Mouse (Mus musculus) testis, adult 2 months (tissue): ENCODE results near the gene Fcrla. TPM values are rescaled to one million over a fixed set of nuclear protein-coding genes. Genes with fewer than 3 reads are reported as not detected.
"Not testable (repeated sequence)": the region's sequence is repeated elsewhere in the genome, so short reads cannot be mapped to it uniquely, and the experiment has no call there.

Source experiments
- H3K27ac ChIP-seq: fragments of 200-500 bp; 2 replicates; pipeline ENCODE4 v1.5.1; 2012; ENCODE audit warnings: low read depth, low read length; ENCODE audit not compliant: control insufficient read depth, insufficient read depth
- H3K27me3 ChIP-seq: fragments of 200-500 bp; 2 replicates; pipeline ENCODE4 v1.6.1; 2012; ENCODE audit warnings: mild to moderate bottlenecking, low read length, moderate library complexity; ENCODE audit not compliant: control insufficient read depth, insufficient read depth
- H3K36me3 ChIP-seq: fragments of 200-500 bp; 2 replicates; pipeline ENCODE4 v1.6.1; 2012; ENCODE audit warnings: mild to moderate bottlenecking, low read length; ENCODE audit not compliant: control insufficient read depth, insufficient read depth
- H3K4me1 ChIP-seq: fragments of 200-500 bp; 2 replicates; pipeline ENCODE4 v1.6.1; 2012; ENCODE audit warnings: low read length; ENCODE audit not compliant: control insufficient read depth, insufficient read depth
- H3K4me3 ChIP-seq: fragments of 200-500 bp; 2 replicates; pipeline ENCODE4 v1.5.1; 2012; ENCODE audit warnings: low read depth, mild to moderate bottlenecking, low read length, moderate library complexity, mixed read lengths; ENCODE audit not compliant: control insufficient read depth
- CTCF ChIP-seq: fragments of 200-500 bp; IDR thresholded peaks from 2 replicates; pipeline ENCODE4 v1.5.1; 2012; ENCODE audit warnings: low read depth, mild to moderate bottlenecking, inconsistent platforms, low read length, moderate library complexity; ENCODE audit not compliant: control insufficient read depth, insufficient read depth, insufficient replicate concordance
- POLR2A ChIP-seq: fragments of 200-500 bp; IDR thresholded peaks from 2 replicates; pipeline ENCODE4 v1.6.1; 2012; ENCODE audit warnings: low read depth, mild to moderate bottlenecking, inconsistent platforms, low read length, moderate library complexity; ENCODE audit not compliant: control insufficient read depth
- polyA plus RNA-seq: library from polyadenylated mRNA; depleted of rRNA; stranded (reverse); fragments of >200 nt; gene quantifications from 2 replicates; pipeline ENCODE4 v1.2.3, GENCODE M21; 2012; rRNA removed

The Fcrla gene
- 5.2 and 5.9 TPM in 2 replicates for polyA plus RNA-seq

DNA sequence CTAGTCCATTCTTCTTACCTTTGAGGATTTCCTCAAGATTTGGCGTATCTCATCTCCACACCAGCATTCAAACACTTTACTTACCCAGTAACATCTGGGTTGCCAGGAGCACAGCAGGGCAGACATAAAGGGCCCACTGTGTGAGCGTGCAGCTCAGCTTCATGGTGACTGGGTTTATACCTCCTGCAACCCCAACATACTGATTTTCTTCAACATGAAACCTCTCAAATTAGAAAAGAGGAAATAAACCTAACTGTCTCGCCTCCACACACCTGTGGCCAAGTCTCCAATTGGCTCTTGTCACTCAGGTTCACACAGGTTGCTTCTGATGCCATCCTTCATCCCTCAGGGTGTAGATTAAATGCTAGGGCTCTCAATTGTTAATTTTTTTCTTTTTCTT lies at the start of gene Fcrla:
Gene Fcrla (minus strand): TSS at position 206 of the 400 bp plus-strand sequence.
- Histone ChIP-seq H3K27ac (no peak within 1 kb of the TSS), H3K27me3 (no peaks in the 10 kb centered on the region), H3K4me3 (peak within 1 kb of the TSS; percentile 5; the same call in 1 of the 2 replicates), H3K4me1 (no peaks in the 10 kb centered on the region), H3K36me3 (no peaks in the 10 kb centered on the region)
- TF ChIP-seq CTCF (no peak), POLR2A (no peak)

DNA sequence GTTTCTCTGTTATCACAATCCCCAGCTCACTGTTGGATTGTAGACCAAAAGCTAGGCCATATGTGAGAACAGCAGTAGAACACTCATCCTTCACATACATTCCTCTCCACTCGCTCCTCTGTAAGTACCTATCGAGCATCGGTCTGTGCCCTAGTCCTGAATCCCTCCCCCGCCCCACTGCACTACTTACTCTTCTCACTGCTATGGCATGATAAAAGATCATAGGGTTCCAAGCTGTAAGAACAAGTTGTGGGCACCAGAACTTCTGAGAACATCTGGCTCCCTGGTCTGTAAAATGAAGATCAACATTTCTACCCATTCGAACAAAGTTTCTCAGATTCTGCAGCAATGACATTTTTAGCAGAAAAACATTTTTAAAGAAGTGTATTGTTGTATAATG lies 49.1 kb upstream of the Fcrla start, which contains the start of gene Fcgr2b:
Gene Fcgr2b (minus strand): TSS at position 101 of the 400 bp plus-strand sequence.
- TF ChIP-seq POLR2A (no peak), CTCF (no peak)
- H3K4me3 ChIP-seq, result peak within 1 kb of the TSS; percentile 62
- peaks cover 3% of the 10 kb centered on the region; the same call in 1 of the 2 replicates for H3K4me1 ChIP-seq
- no peak within 1 kb of the TSS; the same call in 1 of the 2 replicates for H3K27ac ChIP-seq
- H3K36me3 ChIP-seq, result no peaks in the 10 kb centered on the region
- no peaks in the 10 kb centered on the region for H3K27me3 ChIP-seq

DNA sequence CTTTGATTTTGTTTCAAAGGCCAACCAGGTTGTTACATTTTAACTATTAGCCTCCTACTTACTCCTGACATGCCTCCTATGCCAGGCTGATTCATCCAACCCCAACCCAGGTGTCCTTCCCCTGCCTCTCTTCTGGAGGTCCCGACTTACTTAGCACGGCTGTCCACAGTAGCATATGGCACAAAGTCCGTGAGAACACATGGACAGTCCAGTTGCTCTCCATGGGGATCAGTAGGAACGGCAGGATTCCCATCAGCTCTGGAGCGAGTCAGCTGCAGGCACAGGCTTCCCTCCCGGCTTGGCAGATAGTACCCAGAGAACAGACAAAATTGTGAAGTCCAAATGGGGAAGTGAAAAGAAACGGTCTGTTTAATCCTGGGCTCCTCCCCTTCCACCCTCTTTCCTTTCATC lies 48.4 kb upstream of the Fcrla start:
- no peaks in the 10 kb centered on the region for H3K27me3 ChIP-seq
- H3K27ac ChIP-seq, result no peak overlapping the region
- no peak for TF ChIP-seq POLR2A
- TF ChIP-seq CTCF, result no peak
- H3K36me3 ChIP-seq, result no peaks in the 10 kb centered on the region
- H3K4me3 ChIP-seq, result peak overlapping the region; percentile 62
- H3K4me1 ChIP-seq, result peaks cover 3% of the 10 kb centered on the region; the same call in 1 of the 2 replicates

DNA sequence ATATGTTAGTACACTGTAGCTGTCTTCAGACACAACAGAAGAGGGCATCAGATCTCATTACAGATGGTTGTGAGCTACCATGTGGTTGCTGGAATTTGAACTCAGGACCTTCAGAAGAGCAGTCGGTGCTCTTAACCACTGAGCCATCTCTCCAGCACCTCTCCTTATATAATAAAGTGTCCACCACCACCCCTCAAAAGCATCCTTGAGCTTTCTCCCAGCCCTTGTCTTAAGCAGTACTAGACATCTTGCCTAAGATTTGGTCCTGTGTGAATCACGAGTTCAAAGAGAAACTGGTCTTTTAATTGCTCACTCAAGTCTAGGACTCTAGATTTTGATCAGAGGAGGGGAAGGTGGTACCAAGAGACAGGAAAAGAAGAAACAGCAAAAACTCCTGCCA lies 48.0 kb upstream of the Fcrla start:
- H3K36me3 ChIP-seq, result not testable (repeated sequence)

DNA sequence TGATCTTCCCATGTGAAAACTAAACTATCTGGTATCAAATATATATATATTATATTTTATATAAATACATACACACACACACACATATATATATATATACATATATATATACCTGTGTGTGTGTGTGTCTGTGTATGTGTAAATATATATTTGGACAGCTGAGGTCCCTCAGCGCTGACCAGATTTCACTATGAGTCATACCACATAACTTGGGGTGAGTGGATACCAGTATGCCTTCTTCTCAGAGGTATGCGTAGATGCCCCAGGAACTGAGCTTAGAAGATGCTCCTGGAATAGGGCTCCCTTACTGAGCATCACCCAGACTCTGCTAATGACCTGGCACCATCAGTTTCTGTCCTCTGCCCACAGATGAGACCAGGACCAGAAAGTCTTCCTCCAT lies 47.4 kb upstream of the Fcrla start:
- TF ChIP-seq CTCF (no peak), POLR2A (no peak)
- no peak overlapping the region for H3K4me3 ChIP-seq

More for the DNA sequence above, 48.0 kb upstream of the Fcrla start:
- not testable (repeated sequence) for H3K27ac ChIP-seq, H3K27me3 ChIP-seq, H3K4me1 ChIP-seq, H3K4me3 ChIP-seq

DNA sequence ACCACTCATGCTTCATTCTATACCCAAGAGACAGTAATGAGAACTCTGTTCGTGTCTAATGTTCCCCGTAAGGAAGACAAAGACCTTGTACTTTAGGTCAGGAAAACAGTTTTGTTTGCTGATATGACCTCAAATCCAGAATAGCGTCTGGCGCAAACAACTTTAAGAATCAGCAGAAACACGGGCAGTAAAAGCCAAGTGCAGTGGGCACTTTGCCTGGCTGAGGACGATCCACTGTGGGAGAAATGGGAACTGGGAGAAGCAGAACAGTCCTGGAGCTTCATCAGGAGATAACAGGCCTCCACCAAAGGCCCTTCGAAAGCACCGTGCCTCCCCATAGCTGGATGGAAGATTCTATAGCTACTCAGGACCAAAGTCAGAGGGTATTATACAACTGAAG lies 46.8 kb upstream of the Fcrla start:
- Histone ChIP-seq H3K27me3 (no peaks in the 10 kb centered on the region), H3K36me3 (no peaks in the 10 kb centered on the region), H3K4me1 (peaks cover 3% of the 10 kb centered on the region; the same call in 1 of the 2 replicates), H3K27ac (no peak overlapping the region), H3K4me3 (no peak overlapping the region)
- no peak for TF ChIP-seq CTCF
- no peak for TF ChIP-seq POLR2A

More for the DNA sequence above, 47.4 kb upstream of the Fcrla start:
- Histone ChIP-seq H3K27ac (no peak overlapping the region), H3K4me1 (peaks cover 3% of the 10 kb centered on the region; the same call in 1 of the 2 replicates), H3K27me3 (no peaks in the 10 kb centered on the region), H3K36me3 (no peaks in the 10 kb centered on the region)

DNA sequence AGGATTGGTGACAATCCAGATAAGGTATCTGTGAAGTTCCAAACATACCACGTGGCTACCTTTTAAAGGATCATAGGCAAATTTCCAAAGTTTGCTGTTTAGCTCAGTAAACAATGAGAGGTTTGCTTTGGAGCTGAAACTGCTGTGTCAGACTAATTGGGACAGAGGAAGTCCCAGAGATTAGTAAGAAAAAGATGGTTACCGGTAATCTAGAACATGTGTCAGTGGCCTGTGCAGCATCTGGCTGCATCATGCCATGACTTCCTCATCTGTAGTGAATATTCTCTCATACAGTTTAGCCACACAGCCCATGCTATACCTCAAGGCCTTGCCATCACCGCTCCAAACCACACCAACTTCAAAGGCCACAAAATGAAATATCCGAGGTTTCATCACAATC lies 45.6 kb upstream of the Fcrla start:
- Histone ChIP-seq H3K36me3 (no peaks in the 10 kb centered on the region), H3K4me1 (peaks cover 3% of the 10 kb centered on the region; the same call in 1 of the 2 replicates), H3K4me3 (no peak overlapping the region), H3K27me3 (no peaks in the 10 kb centered on the region), H3K27ac (no peak overlapping the region)
- TF ChIP-seq POLR2A (no peak), CTCF (no peak)

DNA sequence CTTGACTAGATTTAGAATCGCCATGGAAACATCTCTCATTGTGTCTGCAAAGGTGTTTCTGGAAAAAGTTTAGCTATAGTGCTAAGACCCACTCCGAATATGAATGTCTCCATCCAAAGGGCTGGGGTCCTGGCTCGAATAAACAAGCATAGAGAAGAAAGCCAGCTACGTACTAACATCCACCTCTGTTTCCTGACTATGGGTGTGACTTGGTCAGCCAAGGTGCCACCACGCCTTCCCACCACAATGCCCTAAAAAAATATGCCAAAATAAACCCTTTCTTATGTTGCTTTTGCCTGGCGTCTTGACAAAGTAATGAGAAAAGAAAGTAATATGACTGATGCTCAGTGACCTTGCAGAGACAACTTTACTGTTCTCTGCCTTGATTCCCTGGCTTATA lies 45.1 kb upstream of the Fcrla start:
- H3K36me3 ChIP-seq, result no peaks in the 10 kb centered on the region

More for the DNA sequence above, 45.1 kb upstream of the Fcrla start:
- Histone ChIP-seq H3K27me3 (no peaks in the 10 kb centered on the region), H3K4me1 (peaks cover 3% of the 10 kb centered on the region; the same call in 1 of the 2 replicates), H3K4me3 (no peak overlapping the region), H3K27ac (no peak overlapping the region)
- no peak for TF ChIP-seq POLR2A
- TF ChIP-seq CTCF, result no peak
